Mouse (Mus musculus): ENCODE measurements at regions not wholly inside any gene's neighbourhood (a gene's known extent, or its start where the extent isn't known, plus 50 kb on each side); places are given as distances from the start of the nearest gene placed in this dataset.

DNA sequence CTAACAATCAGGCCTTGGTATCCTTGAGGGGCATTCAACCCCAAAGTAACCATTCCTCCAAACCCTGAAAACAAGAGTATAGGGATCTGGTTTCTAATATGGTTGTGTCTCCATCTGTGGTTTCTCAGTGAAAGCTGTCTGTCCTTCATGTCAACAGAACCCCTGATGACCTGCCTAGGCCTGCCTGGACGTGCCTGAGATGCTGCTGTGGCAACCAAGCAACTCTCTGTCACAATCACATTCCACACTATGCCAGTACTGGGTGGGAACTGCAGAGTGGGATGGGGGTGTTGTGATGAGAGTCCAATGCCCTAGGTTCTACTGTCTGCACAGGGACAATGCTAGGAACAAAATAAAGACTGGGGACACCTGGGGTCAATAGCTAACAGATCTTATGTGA lies 121.1 kb upstream of the Arntl start:
- TF ChIP-seq GATA1 (IDR thresholded peaks at IDR 0.05; ENCODE audit: low read length), result no peak

DNA sequence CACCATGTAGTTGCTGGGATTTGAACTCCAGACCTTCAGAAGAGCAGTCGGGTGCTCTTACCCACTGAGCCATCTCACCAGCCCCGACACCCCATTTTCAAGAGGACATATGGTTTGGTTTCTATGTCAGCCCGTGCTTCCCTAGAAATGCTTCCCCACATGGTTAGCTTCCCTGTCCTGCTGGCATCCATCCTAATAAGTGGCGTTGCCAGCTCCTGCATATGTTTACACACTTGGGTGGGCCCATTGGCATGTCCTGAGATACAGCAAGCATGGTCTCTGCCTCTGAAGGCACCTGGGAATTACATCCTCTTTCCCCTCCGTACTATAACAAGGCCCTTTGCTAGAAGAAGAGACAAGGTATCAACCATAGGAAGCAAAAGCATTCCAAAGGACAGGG lies 119.6 kb upstream of the Arntl start:
- no peak for TF ChIP-seq GATA1 (IDR thresholded peaks at IDR 0.05; ENCODE audit: low read length)

GRCm38 (mm10) chr7:113089044-113089443 lies 118.2 kb upstream of the Arntl start:
- no peak for TF ChIP-seq GATA1 (IDR thresholded peaks at IDR 0.05; ENCODE audit: low read length)

DNA sequence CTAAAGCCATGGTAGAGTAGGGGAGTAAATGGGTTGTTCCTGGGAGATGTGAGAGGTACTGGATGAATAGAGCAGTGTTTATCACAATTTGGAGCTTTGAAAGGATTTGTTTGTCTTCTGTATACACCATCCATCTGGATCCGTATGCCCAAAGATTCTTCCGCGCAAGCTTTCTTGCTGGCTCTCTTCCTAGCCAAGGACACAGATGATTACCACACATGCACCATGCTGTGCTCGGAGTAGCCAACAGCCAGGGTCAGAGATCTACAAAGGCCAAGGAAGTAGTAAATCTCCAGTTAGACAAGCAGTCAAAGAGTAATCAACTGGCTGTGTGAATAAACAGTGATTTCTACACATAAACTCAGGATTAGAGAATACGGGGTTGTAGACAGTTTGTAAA lies 113.3 kb upstream of the Arntl start:
- no peak for TF ChIP-seq GATA1 (IDR thresholded peaks at IDR 0.05; ENCODE audit: low read length)

DNA sequence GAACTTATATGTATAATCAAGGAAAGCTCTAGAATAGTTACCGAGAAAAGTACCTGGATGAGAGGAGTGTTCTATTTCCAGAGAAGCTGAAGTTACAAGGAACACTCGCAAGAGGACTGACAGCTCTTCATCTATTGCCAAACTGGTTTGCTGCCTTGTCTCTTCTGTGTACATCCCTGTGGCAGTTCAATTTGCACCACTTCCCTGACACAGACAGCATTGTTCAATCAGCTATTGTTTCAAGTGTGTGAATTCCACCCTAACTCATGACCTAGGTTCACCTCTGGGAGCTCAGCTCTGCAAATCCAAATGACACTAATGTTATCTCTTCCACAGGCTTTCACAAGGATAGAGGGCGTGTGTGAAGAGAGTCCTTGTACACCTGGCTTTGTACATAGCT lies 112.2 kb upstream of the Arntl start:
- TF ChIP-seq GATA1 (IDR thresholded peaks at IDR 0.05; ENCODE audit: low read length), result no peak

DNA sequence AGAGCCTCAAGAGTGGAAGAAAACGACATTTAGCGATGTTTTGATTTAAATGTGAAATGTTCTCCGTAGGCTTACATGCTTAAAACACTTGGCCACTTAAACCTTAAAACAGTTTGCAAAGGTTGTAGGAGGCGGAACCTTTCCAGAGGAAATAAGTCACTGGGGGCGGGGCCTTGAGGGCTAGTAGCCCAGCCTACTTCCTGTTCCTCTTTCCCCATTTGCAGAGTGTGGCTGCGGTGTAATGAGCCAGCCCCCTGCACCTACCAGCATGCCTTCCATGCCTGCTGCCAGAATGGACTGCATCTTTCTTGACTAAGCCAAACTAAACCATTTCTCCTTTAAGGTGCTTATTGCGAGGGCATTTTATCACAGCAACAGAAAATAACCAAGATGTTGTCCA lies 103.0 kb upstream of the Arntl start:
- no peak for TF ChIP-seq GATA1 (IDR thresholded peaks at IDR 0.05; ENCODE audit: low read length)

GRCm38 (mm10) chr7:113105359-113105758 lies 101.9 kb upstream of the Arntl start:
- TF ChIP-seq GATA1 (IDR thresholded peaks at IDR 0.05; ENCODE audit: low read length), result no peak

DNA sequence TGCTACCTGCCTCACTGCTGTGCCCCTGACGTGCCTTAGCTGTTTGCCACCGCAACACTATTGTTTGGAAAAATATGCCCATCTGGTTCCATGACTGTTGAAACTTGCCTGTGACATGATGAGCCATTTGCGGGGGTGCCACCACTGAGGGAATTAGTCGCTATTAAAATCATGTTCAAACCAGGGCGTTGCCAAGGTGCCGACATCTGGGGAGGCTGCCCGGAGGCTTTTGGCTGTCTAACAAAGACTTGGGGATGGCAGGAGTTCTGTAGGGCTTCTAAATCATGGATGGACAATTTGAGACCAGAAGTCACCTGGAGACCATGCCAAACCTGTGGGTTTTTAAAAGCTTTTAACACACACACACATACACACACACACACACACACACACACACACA lies 100.5 kb upstream of the Arntl start:
- TF ChIP-seq GATA1 (IDR thresholded peaks at IDR 0.05; ENCODE audit: low read length), result no peak

DNA sequence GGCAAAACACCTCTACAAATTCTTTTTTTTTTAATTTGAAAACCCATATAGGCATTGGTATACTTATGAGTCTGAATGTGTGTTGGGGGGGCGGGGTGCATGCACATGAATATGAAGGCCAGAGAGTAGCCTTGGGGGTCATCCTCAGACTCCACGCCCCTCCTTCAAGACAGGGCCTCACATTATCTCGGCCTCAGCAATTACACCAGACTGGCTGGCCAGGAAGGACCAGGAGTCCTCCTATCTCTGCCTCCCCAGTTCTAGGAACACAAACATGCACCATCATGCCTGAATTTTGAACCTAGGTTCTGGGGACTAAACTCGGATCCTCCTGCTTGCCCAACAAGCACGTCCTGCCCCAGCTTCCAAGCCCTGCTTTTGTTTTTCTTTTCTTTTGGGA lies 99.3 kb upstream of the Arntl start:
- no peak for TF ChIP-seq GATA1 (IDR thresholded peaks at IDR 0.05; ENCODE audit: low read length)

GRCm38 (mm10) chr7:113108442-113109000 lies 98.7 kb upstream of the Arntl start:
- TF ChIP-seq GATA1 (IDR thresholded peaks at IDR 0.05; ENCODE audit: low read length), result no peak

DNA sequence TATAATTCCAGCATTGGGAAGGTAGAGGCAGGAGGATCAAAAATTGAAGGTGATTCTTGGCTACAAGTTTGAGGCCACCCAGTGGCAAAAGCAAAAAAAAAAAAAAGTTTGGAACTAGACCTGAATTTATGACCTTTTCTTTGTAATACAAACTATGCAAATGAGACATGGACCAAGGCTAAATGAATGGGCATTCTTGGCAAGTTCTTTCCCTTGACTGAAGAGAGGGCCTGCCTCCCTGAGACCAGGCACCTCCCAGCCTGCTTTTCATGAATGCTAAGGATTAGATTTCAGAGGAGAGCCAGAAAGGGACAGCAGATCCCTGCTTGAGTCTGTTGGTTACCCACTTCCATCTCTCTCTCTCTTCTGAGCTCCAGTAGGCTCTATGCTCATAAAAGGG lies 97.8 kb upstream of the Arntl start:
- TF ChIP-seq GATA1 (IDR thresholded peaks at IDR 0.05; ENCODE audit: low read length), result no peak

DNA sequence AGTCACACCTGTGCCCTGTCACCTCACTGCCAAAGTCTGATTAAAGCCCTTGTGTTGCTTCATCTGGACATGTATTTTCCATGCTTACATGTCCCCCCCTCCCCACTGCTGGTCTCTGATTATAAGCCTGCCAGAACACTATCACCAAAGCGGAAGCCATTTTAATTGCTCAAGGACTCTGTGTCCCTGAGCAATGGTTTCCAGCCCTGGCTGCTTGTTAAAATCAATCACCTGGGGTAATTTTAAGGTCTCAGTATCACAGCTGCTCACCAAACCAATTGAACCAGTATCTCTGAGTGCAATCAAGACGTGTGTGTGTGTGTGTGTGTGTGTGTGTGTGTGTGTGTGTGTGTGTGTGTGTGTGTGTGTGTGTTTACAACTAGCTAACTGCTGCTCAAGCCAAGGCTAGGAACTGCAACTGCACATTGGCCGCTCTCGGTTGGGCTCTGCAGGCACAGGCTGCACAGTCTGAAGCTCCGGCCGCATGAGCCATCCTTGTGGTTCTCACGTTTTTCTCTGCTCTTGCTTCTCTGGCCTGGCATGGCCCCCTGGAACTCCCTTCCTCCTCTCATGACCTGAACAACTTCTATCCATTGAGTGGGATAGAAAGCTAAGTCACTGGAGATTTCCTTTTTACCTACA lies 96.3 kb upstream of the Arntl start:
- TF ChIP-seq GATA1 (IDR thresholded peaks at IDR 0.05; ENCODE audit: low read length), result no peak

DNA sequence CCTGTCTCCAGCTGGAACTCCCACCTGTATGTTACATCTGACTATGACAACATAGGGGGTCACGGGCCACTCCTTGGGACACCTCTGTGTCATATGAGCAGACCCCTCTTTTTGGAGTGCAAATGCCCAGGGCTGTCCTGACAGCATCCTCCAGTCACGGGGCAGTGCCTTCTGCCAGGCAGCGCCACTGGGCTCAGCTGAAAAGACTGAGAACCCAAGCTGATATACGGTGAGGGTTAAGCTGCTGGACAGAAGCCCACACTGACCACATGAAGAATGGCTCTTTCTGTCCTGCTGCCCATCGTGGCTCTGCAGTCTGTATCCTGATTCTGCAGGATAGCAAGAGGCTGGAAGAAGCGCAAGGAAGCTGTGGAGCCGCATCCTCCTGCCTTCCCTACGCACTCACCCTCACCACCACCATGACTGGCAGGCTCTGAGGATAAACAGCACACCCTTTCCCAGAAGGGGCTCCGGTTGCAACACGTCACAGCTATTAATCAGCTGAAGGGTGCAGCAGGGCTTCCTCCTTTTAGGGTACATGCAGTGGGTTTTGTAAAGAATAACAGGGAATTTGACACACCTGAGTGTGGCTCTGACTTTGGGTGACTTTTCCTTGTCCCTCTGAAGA lies 93.9 kb upstream of the Arntl start:
- TF ChIP-seq GATA1 (IDR thresholded peaks at IDR 0.05; ENCODE audit: low read length), result no peak

DNA sequence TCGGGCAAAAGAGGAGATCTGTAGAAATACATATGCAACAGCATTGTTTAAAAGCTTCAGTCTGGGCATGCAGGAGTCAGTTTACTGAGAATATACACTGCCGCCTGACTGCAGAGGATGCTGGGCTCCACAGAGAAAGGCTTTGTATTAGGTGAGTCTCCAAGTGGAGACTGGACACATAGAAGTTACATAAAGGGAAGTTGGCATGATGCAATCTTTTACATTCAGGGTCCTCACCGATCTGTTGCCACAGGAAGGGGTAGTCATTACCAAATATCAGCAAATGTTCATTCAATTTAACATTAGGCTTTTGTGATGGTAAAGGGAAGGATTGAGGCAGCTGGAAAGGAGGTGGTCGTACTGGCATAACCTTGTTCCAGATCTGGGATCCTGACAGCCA lies 89.7 kb upstream of the Arntl start:
- TF ChIP-seq GATA1 (IDR thresholded peaks at IDR 0.05; ENCODE audit: low read length), result no peak

DNA sequence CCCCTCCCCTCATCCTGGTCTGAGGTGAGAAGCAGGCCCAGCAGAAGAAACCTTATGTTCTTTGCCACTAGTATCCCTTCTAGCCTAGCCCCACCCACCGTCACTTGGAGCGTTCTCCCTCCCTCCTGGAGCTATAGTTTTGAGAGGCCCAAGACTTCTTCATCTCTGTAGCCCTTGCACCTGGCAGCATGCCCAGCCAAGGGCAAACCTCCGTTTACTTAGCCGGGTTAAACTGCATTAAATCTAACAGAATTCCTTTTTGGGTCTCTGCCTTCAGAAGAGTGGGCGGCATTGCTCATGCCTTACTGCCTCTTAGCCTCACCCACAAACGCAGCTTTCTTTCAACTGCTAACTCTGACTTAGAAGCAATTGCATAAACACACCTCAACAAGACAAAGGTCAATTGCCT lies 85.3 kb upstream of the Arntl start:
- no peak for TF ChIP-seq GATA1 (IDR thresholded peaks at IDR 0.05; ENCODE audit: low read length)

- TF ChIP-seq GATA1 (IDR thresholded peaks at IDR 0.05; ENCODE audit: low read length), result no peak
These were observed 81.3 kb upstream of the Arntl start for GRCm38 (mm10) chr7:113126010-113126409.

DNA sequence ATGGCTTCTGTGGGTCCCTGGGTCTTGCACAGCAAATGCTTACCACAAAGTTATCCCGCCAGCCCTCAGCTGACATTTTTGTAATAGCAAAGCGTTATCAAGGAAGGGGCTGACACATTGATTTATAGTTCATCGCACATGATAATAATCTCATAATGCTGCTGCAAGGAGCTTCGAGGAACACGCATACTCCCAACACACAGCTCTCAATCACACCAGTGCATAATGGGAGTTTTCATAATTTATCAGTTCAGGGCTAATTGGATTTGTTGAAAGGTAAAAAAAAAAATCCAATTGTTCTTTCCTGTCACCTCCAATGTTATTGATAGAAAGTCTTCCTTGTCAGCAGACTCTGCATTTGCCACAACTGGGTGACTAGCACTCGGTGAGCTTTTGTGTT lies 76.7 kb upstream of the Arntl start:
- no peak for TF ChIP-seq GATA1 (IDR thresholded peaks at IDR 0.05; ENCODE audit: low read length)
